27 mouse cellular contexts compared by ENCODE assay signal in the genomic region with DNA sequence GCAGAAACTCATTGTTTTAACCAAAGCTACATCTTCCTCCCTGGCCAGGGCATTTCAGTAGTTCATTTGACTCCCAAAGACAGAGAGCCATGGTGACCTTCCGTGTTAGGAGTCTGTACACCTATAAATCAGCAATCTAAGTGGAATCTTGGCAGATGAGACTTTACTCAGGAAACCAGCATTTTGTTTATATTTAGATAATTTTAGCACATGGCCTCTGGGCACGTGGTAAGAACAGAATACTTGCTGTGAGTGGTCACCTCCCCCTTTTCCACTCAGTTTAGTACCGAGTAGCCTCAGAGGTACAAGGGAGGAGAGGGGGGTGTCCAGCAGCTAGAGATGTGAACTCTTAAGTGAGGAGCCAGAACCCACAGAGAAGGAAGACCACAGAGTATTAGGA. TPM values are rescaled to one million over a fixed set of nuclear protein-coding genes. Genes with fewer than 3 reads are reported as not detected.
DNase-seq lines count a peak whose midpoint lies in the region; ATAC-seq and TF ChIP-seq lines count a peak whose summit lies in the region.
"Had no signal": no experiment of that assay in that cellular context is flagged by ENCODE, and none has a peak within 500 bp of the region (broad histone marks: within the 10 kb centered on the region; RNA-seq: fewer than 3 reads in every experiment).

No protein-coding gene starts in this region.

- DNase-seq in kidney, adult 2 months, result peak; percentile 59
- peak; percentile 68 for DNase-seq in kidney, postnatal 0 days (ENCODE audit: low spot score)
- DNase-seq in NIH3T3 (ENCODE audit: low read depth), result peak; percentile 67
- DNase-seq in kidney, postnatal 25 days, result peak; percentile 2 to 29
- DNase-seq in gastrocnemius, postnatal 14 days, result no peak
- DNase-seq in heart, adult 9 months (ENCODE audit: low spot score in 2 of 2), result no peak
- DNase-seq: adrenal gland, adult 8-10 months; adrenal gland, postnatal 25 days; cerebellum, adult 2 months; cerebellum, adult 9-11 months; cerebellum, postnatal 25 days; forebrain, postnatal 0 days; gastrocnemius, adult 2 months; gastrocnemius, postnatal 25 days; heart, adult 18-20 months had no signal

- WGBS in kidney, adult 2 months, result 30% methylated on average over 3 of the region's 3 CpGs
- 22% methylated on average over 3 of the region's 3 CpGs for WGBS in kidney, embryonic 16.5 days
- 19% methylated on average over 3 of the region's 3 CpGs for WGBS in kidney, postnatal 0 days
- 22% methylated on average over 3 of the region's 3 CpGs for WGBS in kidney, embryonic 15.5 days

- H3K4me2 ChIP-seq in kidney, embryonic 16.5 days (replicated peaks; ENCODE audit: low read depth, low read length), result no peak overlapping the region
- H3K4me2 ChIP-seq in kidney, postnatal 0 days (ENCODE audit: low read length), result no peak overlapping the region
- H3K4me2 ChIP-seq in kidney, embryonic 15.5 days, result no peak overlapping the region
- H3K4me2 ChIP-seq: embryonic facial prominence, embryonic 12.5 days; embryonic facial prominence, embryonic 15.5 days; heart, embryonic 11.5 days; hindbrain, embryonic 13.5 days had no signal

- H3K4me1 ChIP-seq in kidney, adult 2 months (ENCODE audit: control insufficient read depth, insufficient read depth, low read length), result no peaks in the 10 kb centered on the region; the same call in 1 of the 2 replicates
- no peaks in the 10 kb centered on the region for H3K4me1 ChIP-seq in kidney, embryonic 16.5 days (ENCODE audit: insufficient read depth, low read length)
- H3K4me1 ChIP-seq in kidney, postnatal 0 days (replicated peaks; ENCODE audit: insufficient read depth, low read length), result no peaks in the 10 kb centered on the region
- peaks cover 9% of the 10 kb centered on the region; the same call in 1 of the 2 replicates for H3K4me1 ChIP-seq in kidney, embryonic 15.5 days
- H3K4me1 ChIP-seq: embryonic facial prominence, embryonic 12.5 days; embryonic facial prominence, embryonic 15.5 days; hindbrain, embryonic 13.5 days had no signal

- ATAC-seq in kidney, embryonic 16.5 days (ENCODE audit: low FRiP score, low TSS enrichment), result no peak
- ATAC-seq in kidney, postnatal 0 days (replicated peaks; ENCODE audit: low FRiP score, low read depth), result no peak
- no peak for ATAC-seq in kidney, embryonic 15.5 days (replicated peaks; ENCODE audit: low FRiP score)
- ATAC-seq: activated CD4-positive, CD25-positive, alpha-beta regulatory T cell, adult 4 months; CD4-positive, CD25-positive, alpha-beta regulatory T cell, adult 4 months; forebrain, embryonic 14.5 days; forebrain, postnatal 0 days; hindbrain, embryonic 16.5 days had no signal

- H3K27me3 ChIP-seq in kidney, adult 2 months (replicated peaks; ENCODE audit: control insufficient read depth, insufficient read depth, low read length), result no peaks in the 10 kb centered on the region
- no peaks in the 10 kb centered on the region for H3K27me3 ChIP-seq in kidney, embryonic 16.5 days (ENCODE audit: insufficient read depth, low read length)
- H3K27me3 ChIP-seq in kidney, postnatal 0 days (ENCODE audit: insufficient read depth, low read length), result no peaks in the 10 kb centered on the region
- no peaks in the 10 kb centered on the region for H3K27me3 ChIP-seq in kidney, embryonic 15.5 days
- H3K27me3 ChIP-seq: embryonic facial prominence, embryonic 12.5 days; embryonic facial prominence, embryonic 15.5 days; hindbrain, embryonic 13.5 days had no signal

- TF ChIP-seq CTCF in kidney, adult 2 months (conservative IDR thresholded peaks at IDR 0.05; ENCODE audit: insufficient read depth, insufficient read length, low read depth, low read length), result no peak
- no peak for TF ChIP-seq CTCF in kidney, postnatal 0 days (IDR thresholded peaks at IDR 0.05; ENCODE audit: low read depth)

- H3K27ac ChIP-seq in kidney, adult 2 months (ENCODE audit: insufficient read depth, low read depth, low read length), result no peak overlapping the region
- H3K27ac ChIP-seq in kidney, embryonic 16.5 days (ENCODE audit: low read length), result no peak overlapping the region
- H3K27ac ChIP-seq in kidney, postnatal 0 days, result no peak overlapping the region
- H3K27ac ChIP-seq in kidney, embryonic 15.5 days, result no peak overlapping the region
- H3K27ac ChIP-seq: embryonic facial prominence, embryonic 12.5 days; embryonic facial prominence, embryonic 15.5 days; gastrocnemius, adult 2 months; hindbrain, embryonic 13.5 days had no signal

- no peaks in the 10 kb centered on the region for H3K9me3 ChIP-seq in kidney, embryonic 16.5 days (ENCODE audit: low read length)
- H3K9me3 ChIP-seq in kidney, postnatal 0 days (replicated peaks; ENCODE audit: low read length), result no peaks in the 10 kb centered on the region
- no peaks in the 10 kb centered on the region for H3K9me3 ChIP-seq in kidney, embryonic 15.5 days (replicated peaks)
- H3K9me3 ChIP-seq: embryonic facial prominence, embryonic 12.5 days; embryonic facial prominence, embryonic 15.5 days; hindbrain, embryonic 13.5 days had no signal

- H3K36me3 ChIP-seq in kidney, adult 2 months (ENCODE audit: control insufficient read depth, insufficient read depth, low read length), result no peaks in the 10 kb centered on the region
- H3K36me3 ChIP-seq in kidney, embryonic 16.5 days (ENCODE audit: insufficient read depth, low read length), result no peaks in the 10 kb centered on the region
- no peaks in the 10 kb centered on the region for H3K36me3 ChIP-seq in kidney, postnatal 0 days (ENCODE audit: insufficient read depth, low read length)
- H3K36me3 ChIP-seq in kidney, embryonic 15.5 days, result no peaks in the 10 kb centered on the region
- H3K36me3 ChIP-seq: embryonic facial prominence, embryonic 12.5 days; embryonic facial prominence, embryonic 15.5 days; hindbrain, embryonic 13.5 days had no signal

- no peak for TF ChIP-seq POLR2A in kidney, adult 2 months (IDR thresholded peaks at IDR 0.05; ENCODE audit: low read depth, low read length)

- H3K9ac ChIP-seq in kidney, embryonic 16.5 days (replicated peaks; ENCODE audit: low read length), result no peak overlapping the region
- H3K9ac ChIP-seq in kidney, postnatal 0 days (ENCODE audit: low read depth, low read length), result no peak overlapping the region
- no peak overlapping the region for H3K9ac ChIP-seq in kidney, embryonic 15.5 days
- H3K9ac ChIP-seq: embryonic facial prominence, embryonic 12.5 days; embryonic facial prominence, embryonic 15.5 days; forebrain, postnatal 0 days; hindbrain, embryonic 13.5 days had no signal

- no peak overlapping the region for H3K4me3 ChIP-seq in kidney, adult 2 months (ENCODE audit: insufficient read depth, low read depth, low read length)
- H3K4me3 ChIP-seq in kidney, embryonic 16.5 days (ENCODE audit: low read length), result no peak overlapping the region
- H3K4me3 ChIP-seq in kidney, postnatal 0 days (replicated peaks; ENCODE audit: low read depth, low read length), result no peak overlapping the region
- H3K4me3 ChIP-seq in kidney, embryonic 15.5 days (replicated peaks), result no peak overlapping the region
- H3K4me3 ChIP-seq: embryonic facial prominence, embryonic 12.5 days; embryonic facial prominence, embryonic 15.5 days; gastrocnemius, adult 2 months; hindbrain, embryonic 13.5 days had no signal

- intact Hi-C loops in gastrocnemius, postnatal 14 days (cut with DNase I; ENCODE audit: low total_unique reads), result no loop called here

RNA-seq across cellular contexts. Expression of gene Pparg, which starts 36.2 kb away (rescaled TPM):
- polyA plus RNA-seq in kidney, adult 2 months (2012; rRNA removed), result 12.8 and 13.5 TPM in 2 replicates
- polyA plus RNA-seq in kidney, embryonic 16.5 days (2015; fragmentation: Nextera tagmentation; extraction: Ambion mirVana), result 6.3 and 6.4 TPM in 2 replicates
- 6.0 and 8.0 TPM in 2 replicates for polyA plus RNA-seq in kidney, postnatal 0 days (2015; fragmentation: Nextera tagmentation; extraction: Ambion mirVana)
- polyA plus RNA-seq in kidney, embryonic 15.5 days (2015; fragmentation: Nextera tagmentation; extraction: Ambion mirVana), result 5.0 and 5.7 TPM in 2 replicates
- total RNA-seq in gastrocnemius, postnatal 14 days (2021), result 1 to 10 TPM; 4.0 to 6.7 TPM
- total RNA-seq: common myeloid progenitor, adult 5-6 weeks had no signal
- polyA plus RNA-seq: forebrain, embryonic 11.5 days; forebrain, embryonic 14.5 days had no signal

Comparison
In these comparisons a context has a peak if more than half of its experiments do, and no peak if none do; other contexts are left out.
1. DNase-seq: peak in kidney, adult 2 months (single experiment), kidney, postnatal 0 days (single experiment), NIH3T3 (single experiment) and kidney, postnatal 25 days (2 of 2); none in gastrocnemius, postnatal 14 days (single experiment) and heart, adult 9 months (0 of 2).